Mouse (Mus musculus): Measurements from ENCODE around the gene Rmdn2.
A peak's percentile ranks its signal among the peaks of the same experiment; 100 is the strongest.

Rmdn2 gene

DNA sequence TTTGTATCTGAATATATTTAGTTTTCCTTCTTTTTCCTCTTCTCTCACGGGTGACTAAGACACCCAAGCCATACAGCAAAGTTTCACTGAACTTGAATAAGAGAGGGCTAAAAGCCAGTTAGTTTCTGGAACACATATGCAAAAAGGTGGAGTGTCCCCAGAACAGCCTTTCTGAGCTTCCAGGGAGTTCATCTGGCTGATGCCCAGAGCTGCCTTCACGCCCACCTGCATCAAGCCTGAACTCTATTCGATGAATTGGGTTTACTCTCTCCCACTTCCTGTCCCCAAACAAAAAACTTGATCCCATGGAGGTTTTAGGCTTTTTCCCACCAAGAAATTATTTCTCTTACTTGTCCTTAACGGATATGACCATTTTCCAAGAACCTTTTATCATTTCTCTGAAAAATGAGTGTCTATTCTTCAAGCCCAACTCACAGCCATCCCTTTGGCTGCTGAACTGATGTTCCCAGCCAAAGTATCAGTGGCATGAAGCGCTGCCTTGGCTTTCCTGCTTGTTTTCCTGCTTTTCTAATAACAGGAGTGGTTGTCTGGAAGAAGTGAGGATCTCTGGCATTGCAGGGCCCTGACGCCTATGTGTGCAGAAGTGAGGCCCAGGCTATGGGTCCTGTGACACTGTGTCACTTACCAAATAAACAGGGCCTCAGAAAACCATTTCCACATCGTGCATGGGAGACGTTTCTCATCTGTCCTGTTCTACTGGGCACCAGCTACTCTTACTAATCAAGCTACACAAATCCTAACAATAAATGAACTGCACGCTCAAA lies 94.2 kb downstream of the Rmdn2 start:
- no peak for DNase-seq (ENCODE audit: low spot score in 2 of 2)

DNA sequence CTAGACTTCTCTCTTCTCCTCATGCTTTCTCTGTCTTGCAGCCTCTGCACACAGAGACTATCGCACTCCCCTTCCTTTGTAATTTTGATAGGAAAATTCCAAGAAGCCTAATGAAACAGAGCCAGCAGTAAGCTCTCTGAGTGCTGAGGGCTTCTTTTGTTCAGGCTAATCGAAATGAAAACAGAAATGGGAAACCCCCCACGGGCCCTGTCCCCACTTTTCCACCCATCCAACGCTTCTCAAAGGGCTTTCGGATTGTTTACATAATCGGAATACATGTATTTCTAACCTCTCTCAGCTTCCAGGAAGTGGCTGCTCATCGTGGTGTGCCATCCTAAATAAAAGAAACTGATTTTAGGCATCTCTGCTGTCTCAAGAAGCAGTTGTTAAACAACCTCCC lies 96.5 kb downstream of the Rmdn2 start:
- no peak for DNase-seq (ENCODE audit: low spot score in 2 of 2)

DNA sequence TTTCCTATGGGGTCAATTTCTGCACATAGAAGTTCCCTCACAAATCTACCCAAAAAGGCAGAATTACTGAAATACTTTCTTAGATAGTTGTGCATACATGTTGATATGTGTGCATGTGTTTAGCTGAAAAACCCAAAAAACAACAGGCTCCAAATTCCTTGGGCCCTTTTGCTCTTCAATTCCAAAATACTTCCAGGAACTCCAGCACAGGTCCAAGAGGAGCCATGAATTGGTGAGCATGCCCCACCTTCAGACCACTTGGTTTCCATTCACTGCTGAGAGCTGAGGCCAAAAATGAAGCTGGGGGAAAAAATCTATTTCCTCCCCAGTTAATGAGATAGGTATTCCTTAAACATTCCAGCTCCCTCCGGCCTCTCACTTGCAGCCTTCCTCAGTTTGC lies 98.1 kb downstream of the Rmdn2 start:
- no peak for DNase-seq (ENCODE audit: low spot score in 2 of 2)

DNA sequence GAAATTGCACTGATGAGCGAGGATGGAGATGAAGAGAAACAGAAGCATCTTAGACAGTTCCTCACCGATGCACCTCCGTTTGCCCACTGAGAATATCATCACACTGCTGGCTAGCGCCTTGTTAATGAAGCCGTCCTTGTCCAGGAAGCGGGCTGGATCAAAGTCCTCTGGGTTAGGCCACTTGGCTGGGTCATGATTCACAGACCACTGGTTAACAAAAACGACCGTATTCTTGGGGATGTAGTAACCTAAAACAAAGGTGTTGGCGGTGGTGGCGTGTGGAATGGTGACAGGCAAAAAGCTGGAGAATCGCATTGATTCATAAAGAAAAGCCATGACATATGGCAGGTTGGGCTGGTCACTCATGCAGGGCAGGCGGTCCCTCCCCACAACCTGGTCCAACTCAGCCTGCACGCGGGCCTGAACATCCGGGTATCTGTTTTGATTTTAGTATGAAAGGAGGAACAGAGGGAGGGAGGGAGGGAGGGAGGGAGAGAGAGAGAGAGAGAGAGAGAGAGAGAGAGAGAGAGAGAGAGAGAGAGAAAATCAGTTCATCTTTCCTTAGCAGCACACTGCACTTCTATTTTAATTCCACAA lies 98.7 kb downstream of the Rmdn2 start:
- no peak for DNase-seq (ENCODE audit: low spot score in 2 of 2)

DNA sequence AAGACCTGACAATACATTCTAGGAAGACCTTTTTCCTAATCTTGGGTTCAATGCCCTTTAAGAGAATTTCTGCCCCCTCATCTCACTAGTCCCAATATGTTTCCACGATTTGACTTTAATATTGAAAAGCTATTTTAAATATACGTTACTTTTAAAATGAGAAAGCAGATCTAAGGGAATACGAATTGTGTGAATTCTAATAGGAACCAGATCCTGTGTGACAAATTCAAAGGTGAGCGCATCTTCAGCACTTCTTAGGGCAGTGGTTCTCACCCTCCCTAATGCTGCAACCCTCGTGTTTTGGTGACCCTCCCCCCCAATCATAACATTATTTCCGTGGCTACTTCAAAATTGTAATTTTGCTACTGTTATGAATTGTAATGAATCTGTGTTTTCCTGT lies 100.3 kb downstream of the Rmdn2 start:
- no peak for DNase-seq (ENCODE audit: low spot score in 2 of 2)

DNA sequence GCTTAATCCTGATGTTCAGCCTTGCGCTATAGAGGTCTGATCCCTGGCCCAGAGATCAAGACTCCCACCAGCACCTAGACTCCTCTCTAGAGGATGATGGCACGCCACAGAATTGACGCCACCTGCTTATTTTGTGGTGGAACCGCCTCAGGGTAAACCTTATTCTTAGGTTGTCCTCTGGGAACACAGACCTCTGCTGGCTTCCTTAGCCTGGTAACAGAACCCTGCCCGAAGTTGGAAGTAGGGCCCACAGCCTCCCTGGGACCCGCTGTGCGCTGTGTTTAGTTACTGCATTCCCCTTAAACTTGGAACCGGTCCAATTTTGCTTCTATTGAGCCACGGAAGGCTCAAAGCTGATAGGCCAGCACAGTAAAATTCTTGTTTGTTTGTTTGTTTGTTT lies 100.9 kb downstream of the Rmdn2 start:
- no peak for DNase-seq (ENCODE audit: low spot score in 2 of 2)

DNA sequence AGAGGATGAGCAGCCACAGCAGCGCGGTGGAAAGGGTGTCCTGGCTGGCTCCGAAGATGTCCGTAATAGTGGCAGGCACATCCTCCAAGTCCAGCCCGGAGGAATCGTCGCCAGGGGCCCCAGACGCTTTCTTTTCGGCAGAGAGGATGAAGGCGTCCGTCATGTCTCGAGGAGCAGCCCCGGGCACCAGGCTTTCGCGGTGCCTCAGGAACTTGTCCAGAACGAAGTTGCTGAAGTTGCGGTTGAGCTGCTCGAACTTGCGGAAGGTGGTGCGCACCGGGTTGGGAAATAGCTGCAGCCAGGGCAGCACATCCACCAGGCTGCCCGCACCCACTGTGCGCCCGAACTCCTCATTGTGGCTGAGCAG lies 101.6 kb downstream of the Rmdn2 start:
- DNase-seq (ENCODE audit: low spot score in 2 of 2) = peak in 1 of 2 experiments; percentile 12

DNA sequence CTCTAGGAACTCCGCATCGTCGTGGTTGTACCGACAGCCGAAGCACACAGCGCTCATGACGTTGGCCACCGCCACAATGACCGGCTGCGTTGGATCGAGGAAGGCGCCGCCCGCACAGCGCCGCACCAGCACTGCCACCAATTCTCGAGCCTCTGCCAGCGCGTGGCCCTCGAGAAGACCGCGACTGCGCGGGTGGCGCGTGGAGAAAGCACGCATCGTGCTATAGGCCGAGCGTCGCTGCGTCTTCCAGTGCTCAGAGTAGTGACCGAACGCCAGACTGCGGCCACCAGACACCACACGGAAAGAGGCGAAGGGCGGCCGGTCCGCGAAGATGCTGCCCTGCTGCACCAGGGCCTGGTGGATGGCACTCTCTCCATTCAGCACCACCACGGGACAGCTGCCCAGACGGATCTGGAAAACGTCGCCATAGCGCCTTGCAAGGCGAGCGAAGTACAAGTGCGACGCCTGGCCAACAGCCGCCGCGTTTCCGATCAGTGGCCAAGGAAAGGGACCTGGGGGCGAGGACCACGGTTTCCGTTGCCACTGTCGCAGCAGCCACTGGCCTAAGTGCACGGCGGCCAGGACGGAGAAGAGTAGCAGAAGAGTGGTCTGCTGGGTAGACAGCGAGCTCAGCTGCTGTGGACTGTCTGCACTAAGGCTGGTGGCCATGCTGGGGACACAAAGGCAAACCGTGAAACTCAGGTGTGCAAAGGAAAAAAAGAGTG lies 102.1 kb downstream of the Rmdn2 start:
- DNase-seq (ENCODE audit: low spot score in 2 of 2) = peak in 1 of 2 experiments; percentile 30

DNA sequence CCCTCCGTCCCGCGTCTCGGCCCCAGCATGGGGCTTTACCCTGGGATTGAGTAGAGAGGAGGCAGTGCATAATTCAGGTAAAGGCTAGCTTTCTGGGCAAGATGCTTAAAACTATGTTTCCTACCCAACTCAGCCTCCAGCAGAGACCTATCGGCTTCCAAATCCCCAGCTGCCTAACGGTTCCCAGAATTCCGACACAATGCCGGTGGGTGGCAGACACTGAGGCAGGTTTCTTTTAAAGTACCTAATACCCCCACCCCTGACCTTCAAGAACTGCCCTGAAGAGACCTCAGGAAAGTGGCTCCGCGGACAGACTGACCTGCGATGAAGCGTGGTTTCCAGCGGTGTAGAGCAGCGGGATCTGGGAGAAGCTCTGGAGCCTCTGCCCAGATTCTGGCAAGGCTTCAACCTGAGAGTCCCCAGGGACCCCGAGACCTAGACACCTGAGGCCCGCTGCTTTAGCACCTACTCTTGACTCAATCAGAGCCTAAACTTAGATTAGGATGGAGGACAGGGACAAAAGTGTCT lies 102.8 kb downstream of the Rmdn2 start:
- DNase-seq (ENCODE audit: low spot score in 2 of 2) = no peak

DNA sequence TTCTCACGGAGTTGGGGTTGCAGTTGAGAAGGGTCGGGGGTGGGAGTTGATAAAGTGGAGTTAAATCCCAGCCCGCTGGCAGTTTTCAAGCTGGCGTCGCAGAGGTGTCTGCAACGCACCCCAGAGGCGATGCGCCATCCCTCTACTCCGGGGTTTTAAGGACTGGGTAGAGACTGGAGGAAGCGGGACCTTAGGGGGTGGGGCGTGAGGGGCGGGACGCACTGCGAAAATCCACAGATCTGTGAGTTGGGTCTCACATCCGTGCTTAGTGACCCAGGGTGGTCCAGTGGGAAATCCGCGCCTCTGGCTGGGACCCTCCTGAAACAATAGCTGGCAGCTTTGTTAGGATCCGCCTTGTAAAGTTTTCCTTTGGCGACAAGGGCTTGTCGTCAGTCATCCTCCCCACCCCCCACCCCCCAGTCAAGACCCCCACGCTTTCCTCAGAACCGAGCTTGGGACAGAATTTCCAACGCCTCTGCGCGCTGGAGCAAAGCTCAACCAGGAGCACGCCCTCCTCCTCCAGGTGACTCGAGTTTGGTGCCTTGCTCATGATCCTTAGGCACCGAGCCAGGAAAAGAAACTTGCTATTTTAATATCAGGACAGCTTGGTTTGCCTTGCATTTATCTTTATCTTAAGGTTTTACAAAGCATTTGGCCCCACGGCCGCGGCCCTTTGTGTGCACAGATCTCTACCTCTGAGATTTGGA lies 103.4 kb downstream of the Rmdn2 start, which contains the start of gene Cyp1b1:
Cyp1b1 (minus strand) TSS at position 131 of the 707 bp plus-strand sequence.
- peak in 1 of 2 experiments; percentile 13 for DNase-seq (ENCODE audit: low spot score in 2 of 2)

DNA sequence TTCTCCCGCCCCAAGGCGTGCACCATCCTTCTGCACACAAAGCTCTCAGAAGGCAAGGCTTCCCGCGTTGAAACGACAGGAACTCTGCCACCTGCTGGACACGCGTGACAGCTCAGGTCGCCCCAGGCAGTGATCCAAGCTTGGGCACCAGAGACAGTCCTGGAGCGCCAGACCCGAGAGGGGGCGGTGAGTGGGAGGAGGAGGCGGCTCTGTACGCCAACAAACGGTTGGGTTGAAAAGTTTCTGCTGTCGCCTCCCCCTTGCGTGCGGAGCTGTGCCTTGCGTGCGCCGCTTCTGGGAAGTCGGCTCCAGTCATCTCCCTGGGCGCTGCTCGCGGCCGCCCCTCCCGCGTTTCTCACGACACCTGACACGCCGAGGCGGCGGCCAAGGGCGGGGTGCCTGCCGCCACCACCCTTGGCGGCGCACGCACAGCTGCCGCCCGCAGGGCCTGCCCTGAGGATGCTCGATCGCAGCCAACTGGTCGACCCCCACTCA lies 104.0 kb downstream of the Rmdn2 start:
- DNase-seq (ENCODE audit: low spot score in 2 of 2) = peak; percentile 90

DNA sequence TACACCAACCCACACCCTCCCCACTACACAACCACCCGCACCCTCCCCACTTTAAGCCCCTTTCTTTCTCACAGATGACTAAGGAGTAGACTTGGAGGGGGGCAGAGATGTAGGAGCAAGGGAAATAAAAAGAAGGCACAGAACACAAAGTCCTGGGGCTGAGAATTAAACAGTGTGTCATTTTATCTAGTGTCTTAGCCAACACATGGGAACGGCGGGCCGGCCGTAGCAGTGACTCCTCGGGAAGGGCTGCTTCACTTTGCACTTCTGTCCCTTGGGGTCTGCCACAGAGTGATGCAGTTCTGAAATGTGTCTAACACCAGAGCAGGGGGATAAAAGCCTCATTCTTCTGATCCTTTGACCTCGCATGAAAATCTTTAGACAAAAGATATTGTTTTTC lies 109.0 kb downstream of the Rmdn2 start:
- no peak for DNase-seq (ENCODE audit: low spot score in 2 of 2)

DNA sequence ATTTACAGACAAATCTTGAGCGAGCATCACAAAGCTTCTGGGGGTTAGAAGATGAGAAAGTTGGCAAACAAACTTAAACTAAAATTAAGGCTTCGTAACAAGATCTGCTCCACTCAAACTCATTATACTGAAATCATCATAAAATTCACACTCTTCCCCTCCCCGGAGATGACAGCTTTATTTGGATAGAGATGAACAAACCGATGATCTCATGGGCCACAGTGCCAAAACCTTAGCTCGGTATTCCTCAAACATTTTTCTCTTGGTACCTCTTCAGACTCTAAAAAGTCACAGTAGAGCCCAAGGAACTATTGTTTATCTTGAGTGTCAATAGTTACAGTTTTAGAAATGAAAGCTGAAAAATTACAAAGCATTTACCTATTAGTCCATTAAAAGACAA lies 115.0 kb downstream of the Rmdn2 start:
- no peak for DNase-seq (ENCODE audit: low spot score in 2 of 2)

DNA sequence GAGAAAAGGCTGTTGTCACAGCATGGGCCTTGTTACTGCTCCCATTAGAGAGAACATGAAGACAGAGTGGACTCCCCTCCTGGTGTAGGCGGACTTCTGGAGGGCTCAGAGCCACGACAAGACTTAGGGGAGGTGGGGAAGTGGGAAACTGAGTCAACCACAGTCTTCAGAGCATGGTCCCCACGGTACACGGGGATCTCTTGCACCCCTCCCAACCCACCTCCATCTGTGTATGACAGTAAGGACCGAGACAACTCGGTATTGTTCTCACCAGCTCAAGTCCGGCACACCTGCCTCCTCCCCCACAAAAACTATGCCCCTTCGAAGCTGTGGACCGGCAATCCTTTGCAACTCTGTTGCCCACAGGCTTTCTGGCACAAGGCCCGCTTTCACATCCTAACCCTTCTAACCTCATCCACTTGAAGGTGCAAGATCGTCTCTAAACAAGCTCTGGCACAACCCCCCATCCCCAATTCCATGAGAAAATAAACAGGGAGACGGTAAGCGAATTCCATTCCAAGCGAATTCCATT lies 116.5 kb downstream of the Rmdn2 start:
- no peak for DNase-seq (ENCODE audit: low spot score in 2 of 2)

DNA sequence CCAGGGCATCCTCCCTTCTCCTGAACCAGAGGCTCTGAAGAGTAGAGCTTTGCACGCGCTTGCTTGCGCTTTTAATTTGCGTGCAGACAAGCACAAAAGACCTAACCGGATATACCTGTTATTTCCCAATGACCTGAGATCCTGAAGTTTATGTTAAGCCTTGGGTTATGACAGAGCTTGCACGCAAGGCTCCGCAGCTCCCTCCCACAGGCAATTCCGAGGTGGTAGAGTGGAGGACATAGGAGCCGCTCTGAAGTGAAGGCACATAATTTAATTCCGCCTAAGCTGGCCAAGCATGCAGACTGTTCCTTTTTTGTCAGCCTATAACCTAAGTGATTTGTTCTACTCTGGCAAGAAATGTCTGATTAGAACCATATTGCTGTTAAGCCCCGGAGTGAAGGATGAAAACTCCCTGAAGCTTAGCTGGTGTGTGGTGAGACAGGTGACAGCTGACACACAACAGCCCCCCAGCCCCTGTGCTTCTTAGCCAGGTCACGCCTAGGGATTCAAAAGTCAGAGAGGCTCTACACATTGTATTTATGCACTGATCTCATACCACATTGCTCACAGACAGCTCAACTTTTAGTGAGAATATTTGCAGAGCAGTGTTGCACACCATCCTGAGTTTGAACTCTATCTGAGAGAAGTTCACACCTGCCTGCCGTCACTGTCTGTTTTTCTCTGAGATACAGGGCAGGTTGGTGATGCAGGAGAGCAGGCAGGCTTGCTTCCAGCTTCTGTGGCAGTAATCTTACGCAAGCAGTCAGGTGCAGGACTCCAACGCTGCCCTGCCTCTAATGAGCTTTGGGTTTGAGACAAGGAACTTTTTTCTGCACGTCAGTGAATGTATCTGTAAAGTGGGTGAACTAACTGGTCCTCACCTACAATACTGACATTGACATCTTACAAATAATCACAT lies 117.2 kb downstream of the Rmdn2 start:
- DNase-seq (ENCODE audit: low spot score in 2 of 2) = no peak

DNA sequence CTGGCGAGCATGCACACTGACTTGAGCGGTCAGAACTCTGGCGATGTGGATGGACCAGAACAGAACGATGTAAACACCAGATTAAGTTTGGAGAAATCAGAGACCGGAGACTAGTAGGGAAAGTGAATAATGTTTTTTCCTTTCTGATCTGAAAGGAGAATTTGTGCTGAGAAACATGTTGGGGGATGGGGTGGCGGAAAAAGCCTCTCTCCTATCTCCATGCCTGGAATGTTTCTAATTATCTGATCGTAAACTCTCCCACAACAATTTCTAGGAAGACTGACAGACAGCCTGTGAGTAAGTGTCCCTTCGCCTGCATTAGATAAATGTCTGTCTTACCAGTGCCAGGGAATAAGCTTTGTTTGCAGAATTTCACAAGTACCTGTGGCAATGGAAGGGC lies 119.3 kb downstream of the Rmdn2 start:
- DNase-seq (ENCODE audit: low spot score in 2 of 2) = no peak

DNA sequence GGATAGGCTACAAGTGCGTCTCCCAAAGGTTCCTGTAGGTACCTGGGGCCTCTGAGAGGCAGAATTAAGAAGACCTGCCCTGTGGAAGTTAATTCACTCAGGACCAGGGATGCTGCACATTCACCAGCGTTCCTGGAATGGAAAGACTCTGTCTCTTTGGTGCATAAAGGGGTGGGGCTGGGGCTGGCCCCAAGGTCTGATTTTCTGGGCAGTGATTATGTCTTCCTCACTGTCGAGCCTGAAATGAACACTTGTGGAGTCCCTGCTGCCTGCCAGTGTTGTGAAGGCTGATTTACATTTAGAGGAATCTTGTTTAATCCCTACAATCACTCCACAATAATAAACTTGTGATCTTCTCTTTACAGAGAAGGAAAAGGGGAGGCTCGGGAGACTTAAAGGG lies 121.4 kb downstream of the Rmdn2 start:
- DNase-seq (ENCODE audit: low spot score in 2 of 2) = no peak

DNA sequence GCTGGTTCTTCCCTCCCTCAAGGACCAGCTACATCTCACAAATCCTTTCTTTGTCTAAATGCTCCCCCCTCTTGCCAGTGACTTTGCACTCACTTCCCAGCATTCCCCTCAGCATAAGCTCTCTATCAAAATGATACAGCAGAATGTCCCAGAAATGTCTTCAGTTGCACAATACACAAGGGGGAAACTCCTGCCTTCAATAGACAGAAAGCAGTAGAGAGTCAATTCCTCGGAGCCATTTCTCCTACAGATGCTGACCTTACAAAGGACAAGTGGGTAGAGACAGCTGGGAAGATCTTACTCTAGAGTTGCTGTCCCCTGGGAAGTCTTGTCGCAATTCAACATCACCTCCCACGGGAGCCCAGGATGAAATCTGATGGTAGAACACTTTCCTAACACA lies 125.9 kb downstream of the Rmdn2 start:
- DNase-seq (ENCODE audit: low spot score in 2 of 2) = no peak

DNA sequence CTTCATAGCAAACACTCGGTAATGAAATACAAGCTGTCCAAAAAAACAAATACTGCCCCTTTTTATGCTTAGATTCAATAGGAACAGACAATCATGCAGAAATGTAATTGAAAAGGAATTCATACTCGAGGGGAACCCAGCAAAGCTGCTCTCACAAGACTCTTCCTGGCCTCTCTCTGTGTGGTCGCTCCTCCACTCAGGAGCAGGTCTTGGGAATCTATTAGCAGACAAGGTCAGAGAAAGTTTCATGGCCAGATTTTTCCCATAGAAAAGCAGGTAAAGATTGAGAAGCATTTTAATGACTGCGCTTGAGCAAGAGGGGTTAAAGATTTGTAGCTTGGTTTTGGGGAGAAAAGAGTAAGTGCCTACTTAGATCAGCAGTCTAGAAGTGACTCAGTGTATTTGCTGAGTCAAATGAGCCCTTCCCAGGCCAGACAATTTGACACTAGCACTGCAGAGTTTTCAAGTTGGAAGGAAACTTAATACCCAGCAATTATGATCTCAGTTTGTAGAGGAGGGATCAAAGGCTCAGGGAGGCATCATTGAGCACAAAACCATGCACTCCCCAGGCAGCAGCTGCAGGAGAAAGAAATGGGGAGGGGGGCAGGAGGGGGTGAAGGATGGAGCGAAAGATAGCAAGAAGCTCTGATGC lies 127.3 kb downstream of the Rmdn2 start:
- DNase-seq (ENCODE audit: low spot score in 2 of 2) = no peak

DNA sequence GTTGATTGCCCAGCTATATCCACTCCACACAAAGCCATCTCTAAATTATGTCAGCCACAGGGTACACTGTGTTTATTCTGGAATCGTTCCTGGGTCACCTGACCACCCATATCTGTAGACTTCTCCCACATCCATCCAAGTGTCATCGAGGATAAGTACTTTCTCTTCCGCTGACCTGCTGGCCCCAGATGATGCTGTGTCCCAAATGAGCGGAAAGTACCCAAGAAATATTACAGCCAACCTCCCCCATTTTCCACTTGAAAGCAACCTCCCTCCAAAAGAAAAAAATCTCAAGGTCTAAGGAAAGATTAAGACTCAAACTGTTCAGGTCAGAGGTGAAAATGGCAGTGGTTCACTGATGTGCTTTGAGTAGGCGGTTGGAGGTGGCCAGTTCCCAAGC lies 131.0 kb downstream of the Rmdn2 start:
- no peak for DNase-seq (ENCODE audit: low spot score in 2 of 2)
